Mouse (Mus musculus): ENCODE data around the gene Gm42517. TPM values are rescaled to one million over a fixed set of nuclear protein-coding genes. Genes with fewer than 3 reads are reported as not detected.

The Gm42517 gene
- polyA plus RNA-seq, 1 experiment, result 0.59 TPM

DNA sequence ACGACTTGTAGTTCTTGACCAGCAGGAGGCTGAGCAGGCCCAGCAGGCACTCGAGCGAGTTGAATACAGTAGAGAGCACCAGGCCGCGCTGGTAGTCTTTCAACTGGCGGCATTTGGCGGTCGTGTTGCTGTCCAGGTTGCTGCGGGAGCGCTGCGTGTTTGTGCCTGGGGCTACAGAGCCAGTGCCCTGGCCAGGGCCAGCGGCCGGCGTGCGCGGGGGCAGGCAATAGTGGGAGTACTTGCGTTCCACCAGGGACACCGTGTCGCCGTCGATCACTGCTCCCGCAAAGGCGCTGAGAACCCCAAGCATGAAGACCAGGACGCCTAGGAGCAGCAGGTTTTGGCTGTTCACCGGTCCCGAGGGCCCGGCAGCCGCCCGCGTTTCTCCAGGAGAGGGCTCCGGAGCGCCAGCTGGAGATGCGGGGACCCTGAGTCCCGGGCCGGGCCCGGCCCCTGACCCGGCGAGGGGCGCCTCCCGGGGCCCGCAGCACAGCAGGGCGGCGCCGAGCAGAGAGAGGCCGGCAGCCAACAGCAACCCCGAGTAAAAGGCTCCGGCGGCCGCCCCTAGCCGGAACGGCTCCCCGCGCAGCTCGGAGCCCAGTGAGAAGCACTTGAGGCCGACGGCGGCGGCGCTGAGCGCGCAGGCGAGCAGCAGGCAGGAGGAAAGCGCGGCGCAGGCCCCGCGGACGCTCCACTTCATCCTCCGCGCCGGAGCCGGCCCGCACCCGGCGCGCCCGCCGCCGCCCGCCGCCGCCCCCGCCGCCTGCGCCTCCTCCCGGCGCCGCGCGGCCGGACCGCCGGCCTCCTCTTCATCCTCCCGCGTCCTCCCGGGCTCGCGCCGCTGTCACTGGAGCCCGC is 509 bp downstream of the Gm42517 start:
- H3K4me3 ChIP-seq (ENCODE audit: insufficient read depth, low read depth, low read length), result peak overlapping the region; percentile 57; the same call in 1 of the 2 replicates
- peaks cover 3% of the 10 kb centered on the region; the same call in 1 of the 2 replicates for H3K4me1 ChIP-seq (ENCODE audit: control insufficient read depth, insufficient read depth, low read length)
- under 1% methylated on average over 85 of the region's 100 CpGs for WGBS
- TF ChIP-seq POLR2A (IDR thresholded peaks at IDR 0.05; ENCODE audit: low read depth, low read length), result no peak
- TF ChIP-seq CTCF (conservative IDR thresholded peaks at IDR 0.05; ENCODE audit: insufficient read depth, insufficient read length, low read depth, low read length), result no peak
- DNase-seq, result peak; percentile 28
- H3K36me3 ChIP-seq (ENCODE audit: control insufficient read depth, insufficient read depth, low read length), result no peaks in the 10 kb centered on the region
- no peak overlapping the region for H3K27ac ChIP-seq (ENCODE audit: insufficient read depth, low read depth, low read length)
- H3K27me3 ChIP-seq (replicated peaks; ENCODE audit: control insufficient read depth, insufficient read depth, low read length), result peaks cover 3% of the 10 kb centered on the region; the same call in 1 of the 2 replicates

DNA sequence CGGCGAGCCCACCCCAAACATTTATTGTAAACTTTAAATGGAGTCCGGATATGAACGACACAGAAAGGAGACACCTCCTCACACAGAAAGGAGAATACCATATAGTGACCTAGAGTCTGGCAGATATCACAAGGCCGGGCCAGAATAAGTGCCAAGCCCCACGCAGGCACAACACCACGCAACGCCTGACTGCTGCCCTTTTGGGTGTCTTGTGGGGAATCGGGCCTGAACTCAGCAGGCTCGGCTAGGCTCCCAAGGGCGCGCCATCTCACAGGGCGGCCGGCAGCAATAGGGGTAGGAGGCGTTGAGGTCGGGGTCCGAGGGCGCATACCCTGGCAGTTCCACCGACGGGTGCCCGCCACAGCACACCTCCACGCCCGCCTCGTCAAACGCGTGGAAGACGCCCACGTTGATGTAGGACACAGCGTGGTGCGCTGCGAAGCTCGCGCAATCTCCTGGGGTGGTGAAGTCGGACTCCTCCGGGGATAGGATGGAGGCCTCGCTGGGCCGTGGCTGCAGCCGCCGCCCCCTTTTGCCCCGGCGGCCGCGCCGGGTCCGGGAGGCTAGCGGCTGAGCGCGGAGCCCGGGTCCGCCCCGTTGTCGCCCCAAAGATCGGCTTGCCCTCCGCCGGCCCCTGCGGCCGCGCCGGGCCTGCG is 1.3 kb downstream of the Gm42517 start:
- 4% methylated on average over 60 of the region's 60 CpGs for WGBS
- TF ChIP-seq POLR2A (IDR thresholded peaks at IDR 0.05; ENCODE audit: low read depth, low read length) (no peak), CTCF (conservative IDR thresholded peaks at IDR 0.05; ENCODE audit: insufficient read depth, insufficient read length, low read depth, low read length) (no peak)
- H3K27me3 ChIP-seq (replicated peaks; ENCODE audit: control insufficient read depth, insufficient read depth, low read length), result peaks cover 3% of the 10 kb centered on the region; the same call in 1 of the 2 replicates
- no peak for DNase-seq
- peaks cover 3% of the 10 kb centered on the region; the same call in 1 of the 2 replicates for H3K4me1 ChIP-seq (ENCODE audit: control insufficient read depth, insufficient read depth, low read length)
- peak overlapping the region; percentile 57 for H3K4me3 ChIP-seq (ENCODE audit: insufficient read depth, low read depth, low read length)
- no peaks in the 10 kb centered on the region for H3K36me3 ChIP-seq (ENCODE audit: control insufficient read depth, insufficient read depth, low read length)
- no peak overlapping the region for H3K27ac ChIP-seq (ENCODE audit: insufficient read depth, low read depth, low read length)

DNA sequence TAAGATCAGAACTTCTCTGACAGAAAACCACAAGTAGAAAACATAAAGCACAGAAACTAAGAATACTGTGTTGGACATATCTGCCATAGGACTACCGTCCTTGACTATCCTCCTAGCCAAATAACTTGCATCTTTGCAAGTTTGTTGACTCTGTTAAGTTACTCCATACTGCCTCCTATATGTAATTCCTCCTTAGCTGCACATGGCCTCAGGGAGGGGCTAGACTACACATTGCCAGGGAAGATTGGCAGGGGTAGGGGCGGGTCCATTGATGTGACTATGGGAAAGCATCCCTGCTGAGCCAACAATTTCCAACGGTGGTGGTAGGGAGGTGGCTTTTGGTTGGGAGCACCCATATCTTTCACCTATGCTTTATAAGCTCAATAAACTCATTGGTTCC is 5.4 kb downstream of the Gm42517 start:
- H3K27me3 ChIP-seq (replicated peaks; ENCODE audit: control insufficient read depth, insufficient read depth, low read length), result peaks cover 3% of the 10 kb centered on the region; the same call in 1 of the 2 replicates
- 33% methylated on average over 3 of the region's 3 CpGs for WGBS
- DNase-seq, result no peak
- TF ChIP-seq CTCF (conservative IDR thresholded peaks at IDR 0.05; ENCODE audit: insufficient read depth, insufficient read length, low read depth, low read length), result no peak
- TF ChIP-seq POLR2A (IDR thresholded peaks at IDR 0.05; ENCODE audit: low read depth, low read length), result no peak
- H3K27ac ChIP-seq (ENCODE audit: insufficient read depth, low read depth, low read length), result no peak overlapping the region
- H3K36me3 ChIP-seq (ENCODE audit: control insufficient read depth, insufficient read depth, low read length), result no peaks in the 10 kb centered on the region
- no peaks in the 10 kb centered on the region for H3K4me1 ChIP-seq (ENCODE audit: control insufficient read depth, insufficient read depth, low read length)
- H3K4me3 ChIP-seq (ENCODE audit: insufficient read depth, low read depth, low read length), result no peak overlapping the region

DNA sequence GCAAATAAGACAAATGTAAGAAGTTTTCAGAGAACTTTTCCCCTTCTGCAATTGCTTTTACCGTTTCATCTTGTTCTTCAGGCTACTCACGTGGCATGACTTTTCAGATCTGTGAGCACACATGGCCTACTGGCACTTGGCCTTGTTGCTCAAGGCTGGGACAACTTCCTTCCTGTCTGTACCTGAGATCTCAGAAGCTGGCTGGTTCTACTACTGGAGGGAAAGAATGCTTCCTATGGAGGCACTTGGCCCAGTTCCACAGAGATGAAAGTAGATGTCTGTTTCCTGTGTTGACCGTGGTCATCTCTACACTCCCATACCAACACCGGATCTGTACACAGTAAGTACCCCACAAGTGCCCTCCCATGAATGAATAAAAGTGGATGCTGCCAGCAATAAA is 7.5 kb downstream of the Gm42517 start:
- TF ChIP-seq POLR2A (IDR thresholded peaks at IDR 0.05; ENCODE audit: low read depth, low read length) (no peak), CTCF (conservative IDR thresholded peaks at IDR 0.05; ENCODE audit: insufficient read depth, insufficient read length, low read depth, low read length) (no peak)
- no peak overlapping the region for H3K27ac ChIP-seq (ENCODE audit: insufficient read depth, low read depth, low read length)
- no peaks in the 10 kb centered on the region for H3K27me3 ChIP-seq (replicated peaks; ENCODE audit: control insufficient read depth, insufficient read depth, low read length)
- WGBS, result 75% methylated on average over 4 of the region's 4 CpGs
- DNase-seq, result no peak
- H3K36me3 ChIP-seq (ENCODE audit: control insufficient read depth, insufficient read depth, low read length), result no peaks in the 10 kb centered on the region
- no peak overlapping the region for H3K4me3 ChIP-seq (ENCODE audit: insufficient read depth, low read depth, low read length)
- no peaks in the 10 kb centered on the region for H3K4me1 ChIP-seq (ENCODE audit: control insufficient read depth, insufficient read depth, low read length)

DNA sequence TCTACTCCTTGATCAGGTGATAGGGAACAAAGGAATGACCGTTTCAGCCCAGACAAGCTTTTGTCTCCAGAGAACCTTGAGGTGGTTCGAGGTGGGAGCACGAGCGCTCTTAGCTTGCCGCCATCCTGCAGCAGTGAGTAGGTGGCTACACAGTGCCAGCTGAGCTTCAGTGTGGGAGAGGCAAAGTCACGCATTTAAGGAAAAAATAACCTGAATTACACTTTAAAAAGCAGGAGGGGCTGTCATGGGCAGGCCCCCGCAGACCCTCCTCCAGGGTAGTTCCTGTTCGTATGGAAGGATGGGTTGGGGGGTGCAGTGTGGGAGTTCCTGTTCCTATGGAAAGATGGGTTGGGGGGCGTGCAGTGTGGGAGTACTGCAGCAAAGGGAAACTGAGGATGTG is 8.2 kb downstream of the Gm42517 start:
- Histone ChIP-seq H3K36me3 (ENCODE audit: control insufficient read depth, insufficient read depth, low read length) (no peaks in the 10 kb centered on the region), H3K27me3 (replicated peaks; ENCODE audit: control insufficient read depth, insufficient read depth, low read length) (no peaks in the 10 kb centered on the region), H3K27ac (ENCODE audit: insufficient read depth, low read depth, low read length) (no peak overlapping the region), H3K4me3 (ENCODE audit: insufficient read depth, low read depth, low read length) (no peak overlapping the region), H3K4me1 (ENCODE audit: control insufficient read depth, insufficient read depth, low read length) (no peaks in the 10 kb centered on the region)
- DNase-seq, result no peak
- WGBS, result 88% methylated on average over 9 of the region's 9 CpGs
- TF ChIP-seq CTCF (conservative IDR thresholded peaks at IDR 0.05; ENCODE audit: insufficient read depth, insufficient read length, low read depth, low read length) (no peak), POLR2A (IDR thresholded peaks at IDR 0.05; ENCODE audit: low read depth, low read length) (no peak)

DNA sequence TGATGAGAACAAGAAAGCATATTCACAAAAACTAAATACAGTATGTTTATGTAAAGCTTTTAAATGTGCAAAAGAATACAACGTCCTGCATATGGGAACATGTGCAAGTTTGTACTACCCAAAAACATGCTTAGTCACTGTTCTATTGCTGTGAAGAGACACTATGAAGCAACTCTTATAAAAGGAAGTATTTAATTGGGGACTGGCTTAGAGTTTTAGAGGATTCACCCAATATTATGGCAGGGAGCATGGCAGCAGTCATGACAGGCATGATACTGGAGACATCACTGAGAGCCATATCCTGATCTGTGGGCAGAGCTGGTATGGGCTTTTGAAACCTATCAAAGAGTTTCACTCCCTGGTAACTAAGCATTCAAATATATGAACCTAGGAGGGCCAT is 9.9 kb downstream of the Gm42517 start:
- Histone ChIP-seq H3K36me3 (ENCODE audit: control insufficient read depth, insufficient read depth, low read length) (no peaks in the 10 kb centered on the region), H3K27me3 (replicated peaks; ENCODE audit: control insufficient read depth, insufficient read depth, low read length) (no peaks in the 10 kb centered on the region), H3K4me1 (ENCODE audit: control insufficient read depth, insufficient read depth, low read length) (no peaks in the 10 kb centered on the region), H3K4me3 (ENCODE audit: insufficient read depth, low read depth, low read length) (no peak overlapping the region), H3K27ac (ENCODE audit: insufficient read depth, low read depth, low read length) (no peak overlapping the region)
- DNase-seq, result no peak
- WGBS, result 95% methylated on average over 1 of the region's 1 CpGs
- TF ChIP-seq POLR2A (IDR thresholded peaks at IDR 0.05; ENCODE audit: low read depth, low read length) (no peak), CTCF (conservative IDR thresholded peaks at IDR 0.05; ENCODE audit: insufficient read depth, insufficient read length, low read depth, low read length) (no peak)

DNA sequence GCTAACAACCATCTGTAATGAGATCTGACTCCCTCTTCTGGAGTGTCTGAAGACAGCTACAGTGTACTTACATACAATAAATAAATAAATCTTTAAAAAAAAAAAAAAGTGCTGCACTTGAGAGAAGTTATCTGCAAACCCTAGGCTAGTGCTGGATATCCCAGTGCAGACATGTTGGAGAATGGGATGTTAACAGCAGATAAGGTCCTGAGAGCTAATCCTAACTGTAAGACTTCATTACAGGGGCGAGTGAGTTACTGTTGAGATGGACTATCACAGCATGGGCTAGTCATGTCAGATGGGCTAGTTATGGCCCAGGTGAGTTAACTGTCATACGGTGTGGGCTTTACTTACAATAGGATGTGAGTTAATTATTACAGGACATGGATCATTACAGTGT is 13.7 kb downstream of the Gm42517 start:
- Histone ChIP-seq H3K27ac (ENCODE audit: insufficient read depth, low read depth, low read length) (no peak overlapping the region), H3K27me3 (replicated peaks; ENCODE audit: control insufficient read depth, insufficient read depth, low read length) (no peaks in the 10 kb centered on the region), H3K4me1 (ENCODE audit: control insufficient read depth, insufficient read depth, low read length) (no peaks in the 10 kb centered on the region), H3K4me3 (ENCODE audit: insufficient read depth, low read depth, low read length) (no peak overlapping the region), H3K36me3 (ENCODE audit: control insufficient read depth, insufficient read depth, low read length) (no peaks in the 10 kb centered on the region; the same call in 1 of the 2 replicates)
- DNase-seq, result no peak
- WGBS, result 71% methylated on average over 2 of the region's 2 CpGs
- no peak for TF ChIP-seq POLR2A (IDR thresholded peaks at IDR 0.05; ENCODE audit: low read depth, low read length)
